Mouse (Mus musculus): ENCODE data around the gene Slco2a1. TPM values are rescaled to one million over a fixed set of nuclear protein-coding genes. Genes with fewer than 3 reads are reported as not detected.

Slco2a1 gene
- total RNA-seq (2012; rRNA removed), result not detected in 2 replicates
- not detected in 2 replicates for total RNA-seq (2014; rRNA removed)
- polyA plus RNA-seq (2012; ENCODE audit: insufficient read length, low read depth), result 0.14 and 0.16 TPM in 2 replicates

GRCm38 (mm10) chr9:102988462-102988861 is at the start of gene Slco2a1:
Slco2a1 (plus strand) TSS chr9:102988712.
- Histone ChIP-seq H3K27me3 (replicated peaks) (peaks cover 8% of the 10 kb centered on the region), H3K36me3 (replicated peaks in 1 of 2; ENCODE audit: control insufficient read depth in 1 of 2, insufficient read depth in 1 of 2, low read length in 1 of 2) (no peaks in the 10 kb centered on the region), H3K9me3 (replicated peaks; ENCODE audit: low read length) (no peaks in the 10 kb centered on the region), H3K4me3 (replicated peaks in 1 of 3; ENCODE audit: low read depth in 2 of 3, low read length in 2 of 3, poor library complexity in 1 of 3) (no peak within 1 kb of the TSS), H3K9ac (ENCODE audit: insufficient read depth, low read depth) (no peak within 1 kb of the TSS), H3K79me2 (replicated peaks; ENCODE audit: control insufficient read depth, extremely low read depth, insufficient read depth, poor library complexity, severe bottlenecking) (no peaks in the 10 kb centered on the region), H3K4me1 (ENCODE audit: control insufficient read depth in 1 of 2, insufficient read depth in 2 of 2) (peaks cover 5 to 8% of the 10 kb centered on the region in 2 experiments; a peak in 1 of 4 replicates), H3K27ac (ENCODE audit: insufficient read depth, low read depth) (no peak within 1 kb of the TSS), H3K4me2 (ENCODE audit: insufficient read depth, low read depth, poor library complexity, severe bottlenecking) (peak within 1 kb of the TSS; percentile 73)
- TF ChIP-seq IRF4 (IDR thresholded peaks at IDR 0.05; ENCODE audit: low read depth, low read length) (peak; percentile 37; the same call in 1 of the 2 replicates), E2F4 (IDR thresholded peaks at IDR 0.05; ENCODE audit: insufficient replicate concordance, low read depth, low read length) (no peak)
- in situ Hi-C loops (cut with MboI; ENCODE audit: low pct_ligation_motif_present, low pct_unique_long_range_greater_than_20kb, low sequenced_read_pairs), result no loop called here
- no peak for DNase-seq (ENCODE audit: extremely low read depth)
- dilution Hi-C loops (cut with MboI; ENCODE audit: extremely low pct_ligation_motif_present, extremely low pct_unique_long_range_greater_than_20kb, low sequenced_read_pairs), result no loop called here

- no peak overlapping the region for H3K27ac ChIP-seq (ENCODE audit: insufficient read depth, low read depth)
- peaks cover 0 to 3% of the 10 kb centered on the region in 2 experiments; a peak in 1 of 4 replicates for H3K4me1 ChIP-seq (ENCODE audit: control insufficient read depth in 1 of 2, insufficient read depth in 2 of 2)
- no peaks in the 10 kb centered on the region for H3K79me2 ChIP-seq (replicated peaks; ENCODE audit: control insufficient read depth, extremely low read depth, insufficient read depth, poor library complexity, severe bottlenecking)
- no peak for TF ChIP-seq MEF2A (IDR thresholded peaks at IDR 0.05; ENCODE audit: borderline replicate concordance, low read depth, low read length)
- TF ChIP-seq CHD1 (IDR thresholded peaks at IDR 0.05; ENCODE audit: low read depth, low read length), result no peak
- TF ChIP-seq UBTF (IDR thresholded peaks at IDR 0.05; ENCODE audit: low read depth, low read length), result no peak
- TF ChIP-seq NRF1 (IDR thresholded peaks at IDR 0.05; ENCODE audit: low read depth, low read length), result no peak
- TF ChIP-seq BHLHE40 (IDR thresholded peaks at IDR 0.05; ENCODE audit: low read depth, low read length), result no peak
- no peak for TF ChIP-seq MAFK (IDR thresholded peaks at IDR 0.05; ENCODE audit: insufficient replicate concordance, low read length)
- no peak for TF ChIP-seq NELFE (IDR thresholded peaks at IDR 0.05; ENCODE audit: low read depth, low read length)
- peaks cover 3% of the 10 kb centered on the region for H3K9me3 ChIP-seq (replicated peaks; ENCODE audit: low read length)
- dilution Hi-C loops (cut with MboI; ENCODE audit: extremely low pct_ligation_motif_present, extremely low pct_unique_long_range_greater_than_20kb, low sequenced_read_pairs) (no loop called here), in situ Hi-C loops (cut with MboI; ENCODE audit: low pct_ligation_motif_present, low pct_unique_long_range_greater_than_20kb, low sequenced_read_pairs) (no loop called here)
- no peak overlapping the region for H3K9ac ChIP-seq (ENCODE audit: insufficient read depth, low read depth)
- no peaks in the 10 kb centered on the region for H3K27me3 ChIP-seq (replicated peaks)
- H3K4me3 ChIP-seq (replicated peaks in 1 of 3; ENCODE audit: low read depth in 2 of 3, low read length in 2 of 3, poor library complexity in 1 of 3), result no peak overlapping the region
- no peaks in the 10 kb centered on the region for H3K36me3 ChIP-seq (replicated peaks in 1 of 2; ENCODE audit: control insufficient read depth in 1 of 2, insufficient read depth in 1 of 2, low read length in 1 of 2)
- no peak overlapping the region for H3K4me2 ChIP-seq (ENCODE audit: insufficient read depth, low read depth, poor library complexity, severe bottlenecking)
- no peak for DNase-seq (ENCODE audit: extremely low read depth)
Measured at GRCm38 (mm10) chr9:102942221-102942620, 46.3 kb upstream of the Slco2a1 start.

GRCm38 (mm10) chr9:102944891-102945290 is 43.6 kb upstream of the Slco2a1 start:
- Histone ChIP-seq H3K79me2 (replicated peaks; ENCODE audit: control insufficient read depth, extremely low read depth, insufficient read depth, poor library complexity, severe bottlenecking) (no peaks in the 10 kb centered on the region), H3K36me3 (replicated peaks in 1 of 2; ENCODE audit: control insufficient read depth in 1 of 2, insufficient read depth in 1 of 2, low read length in 1 of 2) (no peaks in the 10 kb centered on the region), H3K27ac (ENCODE audit: insufficient read depth, low read depth) (no peak overlapping the region), H3K9ac (ENCODE audit: insufficient read depth, low read depth) (no peak overlapping the region), H3K9me3 (replicated peaks; ENCODE audit: low read length) (peaks cover 3% of the 10 kb centered on the region), H3K4me1 (ENCODE audit: control insufficient read depth in 1 of 2, insufficient read depth in 2 of 2) (no peaks in the 10 kb centered on the region), H3K4me2 (ENCODE audit: insufficient read depth, low read depth, poor library complexity, severe bottlenecking) (no peak overlapping the region), H3K4me3 (replicated peaks in 1 of 3; ENCODE audit: low read depth in 2 of 3, low read length in 2 of 3, poor library complexity in 1 of 3) (no peak overlapping the region), H3K27me3 (replicated peaks) (peaks cover 1% of the 10 kb centered on the region)
- in situ Hi-C loops (cut with MboI; ENCODE audit: low pct_ligation_motif_present, low pct_unique_long_range_greater_than_20kb, low sequenced_read_pairs), result no loop called here
- TF ChIP-seq BHLHE40 (IDR thresholded peaks at IDR 0.05; ENCODE audit: low read depth, low read length) (no peak), RCOR1 (conservative IDR thresholded peaks at IDR 0.05; ENCODE audit: low read depth, low read length) (no peak), E2F4 (IDR thresholded peaks at IDR 0.05; ENCODE audit: insufficient replicate concordance, low read depth, low read length) (no peak), EP300 (IDR thresholded peaks at IDR 0.05; ENCODE audit: low read length) (no peak), CTCF (conservative IDR thresholded peaks at IDR 0.05 in 1 of 2, IDR thresholded peaks at IDR 0.05 in 1 of 2; ENCODE audit: low read depth in 2 of 2, low read length in 2 of 2) (no peak), ZC3H11A (IDR thresholded peaks at IDR 0.05; ENCODE audit: low read depth, low read length) (no peak), MAFK (IDR thresholded peaks at IDR 0.05; ENCODE audit: insufficient replicate concordance, low read length) (no peak), ZKSCAN1 (IDR thresholded peaks at IDR 0.05; ENCODE audit: borderline replicate concordance, low read depth, low read length) (no peak), ETS1 (conservative IDR thresholded peaks at IDR 0.05; ENCODE audit: low read depth, low read length) (no peak), TCF12 (IDR thresholded peaks at IDR 0.05; ENCODE audit: low read depth, low read length) (no peak), MAZ (IDR thresholded peaks at IDR 0.05; ENCODE audit: low read depth, low read length) (no peak), CHD2 (IDR thresholded peaks at IDR 0.05; ENCODE audit: low read length) (no peak), PAX5 (IDR thresholded peaks at IDR 0.05; ENCODE audit: low read length) (no peak), JUN (IDR thresholded peaks at IDR 0.05; ENCODE audit: insufficient read depth, low read depth, low read length) (no peak), CHD1 (IDR thresholded peaks at IDR 0.05; ENCODE audit: low read depth, low read length) (no peak), IRF4 (IDR thresholded peaks at IDR 0.05; ENCODE audit: low read depth, low read length) (no peak), ZMIZ1 (IDR thresholded peaks at IDR 0.05; ENCODE audit: low read depth, low read length) (no peak)
- dilution Hi-C loops (cut with MboI; ENCODE audit: extremely low pct_ligation_motif_present, extremely low pct_unique_long_range_greater_than_20kb, low sequenced_read_pairs), result no loop called here
- DNase-seq (ENCODE audit: extremely low read depth), result no peak

Measured in CH12.LX (cell line).